Mouse (Mus musculus) spleen, postnatal 14 days (tissue): Measurements from ENCODE around the gene Scpep1.
"Not testable (repeated sequence)": the region's sequence is repeated elsewhere in the genome, so short reads cannot be mapped to it uniquely, and the experiment has no call there.

Source experiments
- DNase-seq, 2 experiments: peaks; one replicate each; pipeline ENCODE4 v3.0.0; 2021 to 2022; ENCODE audit warnings: low spot score in 2 of 2

Scpep1 gene

GRCm38 (mm10) chr11:88926566-88926965 is 28.7 kb downstream of the Scpep1 start:
- no peak for DNase-seq

GRCm38 (mm10) chr11:88909388-88910036 is 45.8 kb downstream of the Scpep1 start:
- DNase-seq = no peak

- DNase-seq = peak; percentile 31 to 64
Measured at GRCm38 (mm10) chr11:88908557-88909211, 46.6 kb downstream of the Scpep1 start.

- no peak for DNase-seq
Measured at GRCm38 (mm10) chr11:88907886-88908285, 47.4 kb downstream of the Scpep1 start.

- no peak for DNase-seq
Measured at GRCm38 (mm10) chr11:88905621-88906020, 49.6 kb downstream of the Scpep1 start.

GRCm38 (mm10) chr11:88904080-88904479 is 51.2 kb downstream of the Scpep1 start:
- no peak for DNase-seq

- DNase-seq = no peak
Measured at GRCm38 (mm10) chr11:88902762-88903161, 52.5 kb downstream of the Scpep1 start.

GRCm38 (mm10) chr11:88901341-88901802 is 53.9 kb downstream of the Scpep1 start:
- no peak for DNase-seq

GRCm38 (mm10) chr11:88899561-88899960 is 55.7 kb downstream of the Scpep1 start:
- DNase-seq = no peak

- no peak for DNase-seq
Measured at GRCm38 (mm10) chr11:88898380-88898763, 56.9 kb downstream of the Scpep1 start.

GRCm38 (mm10) chr11:88897624-88898379 is 57.5 kb downstream of the Scpep1 start:
- DNase-seq = no peak

- peak in 1 of 2 experiments; percentile 23 for DNase-seq
Measured at GRCm38 (mm10) chr11:88895800-88896232, 59.4 kb downstream of the Scpep1 start.

GRCm38 (mm10) chr11:88895235-88895634 is 60.0 kb downstream of the Scpep1 start:
- peak; percentile 11 to 26 for DNase-seq

GRCm38 (mm10) chr11:88894279-88894678 is 61.0 kb downstream of the Scpep1 start:
- DNase-seq = not testable (repeated sequence)

GRCm38 (mm10) chr11:88893501-88893900 is 61.8 kb downstream of the Scpep1 start:
- DNase-seq = not testable (repeated sequence)

- DNase-seq = peak; percentile 7 to 34
Measured at GRCm38 (mm10) chr11:88892789-88893188, 62.5 kb downstream of the Scpep1 start.

- DNase-seq = peak; percentile 47 to 65
Measured at GRCm38 (mm10) chr11:88891921-88892561, 63.2 kb downstream of the Scpep1 start.

GRCm38 (mm10) chr11:88891446-88891845 is 63.8 kb downstream of the Scpep1 start:
- DNase-seq = peak; percentile 15 to 35

GRCm38 (mm10) chr11:88890904-88891303 is 64.4 kb downstream of the Scpep1 start:
- DNase-seq = peak in 1 of 2 experiments; percentile 17

GRCm38 (mm10) chr11:88888996-88889395 is 66.3 kb downstream of the Scpep1 start:
- DNase-seq = no peak

GRCm38 (mm10) chr11:88884376-88885065 is 70.7 kb downstream of the Scpep1 start:
- no peak for DNase-seq
